Comparison of ENCODE assay signal across 8 mouse cellular contexts in genomic region chr13:95325907-95326550, GRCm38 (mm10). TPM values are rescaled to one million over a fixed set of nuclear protein-coding genes. Genes with fewer than 3 reads are reported as not detected.
DNase-seq lines count a peak whose midpoint lies in the region; ATAC-seq and TF ChIP-seq lines count a peak whose summit lies in the region.

No protein-coding gene starts in this region.

- no peak for TF ChIP-seq EP300 in heart, adult 2 months (IDR thresholded peaks at IDR 0.05; ENCODE audit: insufficient read depth, low read depth, low read length)

- intact Hi-C loops in heart, adult 2 months (cut with DNase I), result no loop called here

- no peaks in the 10 kb centered on the region for H3K9me3 ChIP-seq in forebrain, embryonic 14.5 days (replicated peaks; ENCODE audit: control insufficient read depth, low read length)
- H3K9me3 ChIP-seq in liver, embryonic 15.5 days (replicated peaks), result no peaks in the 10 kb centered on the region

- peaks cover 4% of the 10 kb centered on the region for H3K4me1 ChIP-seq in heart, adult 2 months (ENCODE audit: control insufficient read depth, insufficient read depth, low read length)
- peaks cover 14% of the 10 kb centered on the region for H3K4me1 ChIP-seq in forebrain, embryonic 14.5 days (ENCODE audit: control insufficient read depth, insufficient read depth, low read length)
- peaks cover 11% of the 10 kb centered on the region; the same call in 1 of the 2 replicates for H3K4me1 ChIP-seq in liver, embryonic 15.5 days (replicated peaks)

- peak overlapping the region; percentile 91; the same call in 1 of the 2 replicates for H3K27ac ChIP-seq in heart, adult 2 months
- H3K27ac ChIP-seq in forebrain, embryonic 14.5 days (ENCODE audit: low read depth, low read length), result peak overlapping the region; percentile 96
- H3K27ac ChIP-seq in liver, embryonic 15.5 days (replicated peaks), result peak overlapping the region; percentile 85; the same call in 1 of the 2 replicates

- peak overlapping the region; percentile 77 for H3K4me2 ChIP-seq in forebrain, embryonic 14.5 days (ENCODE audit: low read length)
- peak overlapping the region; percentile 75 for H3K4me2 ChIP-seq in liver, embryonic 15.5 days

- H3K79me2 ChIP-seq in heart, adult 2 months (replicated peaks; ENCODE audit: control insufficient read depth, insufficient read depth, low read length), result peaks cover 3% of the 10 kb centered on the region
- peaks cover 67% of the 10 kb centered on the region for H3K79me2 ChIP-seq in C2C12 (ENCODE audit: control insufficient read depth, insufficient read depth)

- TF ChIP-seq CTCF in heart, adult 2 months (IDR thresholded peaks at IDR 0.05), result no peak
- no peak for TF ChIP-seq CTCF in C2C12 (IDR thresholded peaks at IDR 0.05; ENCODE audit: control insufficient read depth, insufficient read depth, insufficient read length)

- H3K4me3 ChIP-seq in heart, adult 2 months, result peak overlapping the region; percentile 89
- H3K4me3 ChIP-seq in C2C12 (ENCODE audit: insufficient read depth, poor library complexity, severe bottlenecking), result peak overlapping the region; percentile 84
- H3K4me3 ChIP-seq in forebrain, embryonic 14.5 days (ENCODE audit: low read depth, low read length), result peak overlapping the region; percentile 77
- H3K4me3 ChIP-seq in liver, embryonic 15.5 days (replicated peaks), result peak overlapping the region; percentile 63

- no peak for DNase-seq in heart, adult 2 months
- no peak for DNase-seq in heart, adult 8-10 months (ENCODE audit: low spot score)
- no peak for DNase-seq in forebrain, embryonic 14.5 days (ENCODE audit: low spot score)
- DNase-seq in spleen, postnatal 4 days (ENCODE audit: low spot score in 2 of 2), result no peak
- no peak for DNase-seq in frontal cortex, postnatal 10 days (ENCODE audit: low spot score in 2 of 2)

- H3K27me3 ChIP-seq in heart, adult 2 months (ENCODE audit: control insufficient read depth, insufficient read depth, low read length), result no peaks in the 10 kb centered on the region
- H3K27me3 ChIP-seq in C2C12 (ENCODE audit: control insufficient read depth, insufficient read depth, insufficient read length), result no peaks in the 10 kb centered on the region
- H3K27me3 ChIP-seq in forebrain, embryonic 14.5 days (replicated peaks; ENCODE audit: control insufficient read depth, insufficient read depth, low read length), result no peaks in the 10 kb centered on the region
- H3K27me3 ChIP-seq in liver, embryonic 15.5 days, result peaks cover 34% of the 10 kb centered on the region

- no peaks in the 10 kb centered on the region for H3K36me3 ChIP-seq in heart, adult 2 months (ENCODE audit: control insufficient read depth, insufficient read depth, low read length)
- peaks cover 6% of the 10 kb centered on the region for H3K36me3 ChIP-seq in C2C12 (ENCODE audit: control insufficient read depth, insufficient read depth)
- 0 out of 2 replicates have a peak, but pooled peaks cover 3% of the 10 kb centered on the region for H3K36me3 ChIP-seq in forebrain, embryonic 14.5 days (ENCODE audit: control insufficient read depth, insufficient read depth, low read length)
- no peaks in the 10 kb centered on the region for H3K36me3 ChIP-seq in liver, embryonic 15.5 days (replicated peaks)

- WGBS in heart, adult 2 months, result 17% methylated on average over 5 of the region's 5 CpGs
- 8% methylated on average over 5 of the region's 5 CpGs for WGBS in forebrain, embryonic 14.5 days
- 9% methylated on average over 5 of the region's 5 CpGs for WGBS in liver, embryonic 15.5 days (ENCODE audit: insufficient replicate concordance)

- peak overlapping the region; percentile 99 for H3ac ChIP-seq in C2C12 (ENCODE audit: control insufficient read depth, insufficient read length, low read depth)

- TF ChIP-seq POLR2A in heart, adult 2 months (IDR thresholded peaks at IDR 0.05; ENCODE audit: insufficient read depth, low read depth, low read length), result no peak

- H3K9ac ChIP-seq in heart, adult 2 months (ENCODE audit: low read depth, low read length), result peak overlapping the region; percentile 85; the same call in 1 of the 2 replicates
- peak overlapping the region; percentile 97 for H3K9ac ChIP-seq in forebrain, embryonic 14.5 days (ENCODE audit: low read length)
- H3K9ac ChIP-seq in liver, embryonic 15.5 days, result no peak overlapping the region

- ATAC-seq in forebrain, embryonic 14.5 days, result no peak
- ATAC-seq in liver, embryonic 15.5 days (ENCODE audit: insufficient read depth), result no peak
- ATAC-seq in activated CD4-positive, CD25-positive, alpha-beta regulatory T cell, adult 4 months, result no peak

- H3K79me3 ChIP-seq in C2C12 (ENCODE audit: low read depth), result peaks cover 49% of the 10 kb centered on the region

TF ChIP-seq in C2C12, 6 proteins besides CTCF, POLR2A, EP300 and RAD21:
- TF ChIP-seq CEBPB (IDR thresholded peaks at IDR 0.05; ENCODE audit: low read depth), result no peak
- TF ChIP-seq MYOG (IDR thresholded peaks at IDR 0.05; ENCODE audit: control insufficient read depth, extremely low read depth, insufficient read length), result no peak
- TF ChIP-seq MAX (IDR thresholded peaks at IDR 0.05), result no peak

RNA-seq across cellular contexts. Expression of gene Zbed3, which starts 2.6 kb away (rescaled TPM):
- 10 to 100 TPM; 14.6 to 15.4 TPM for total RNA-seq in heart, adult 2 months (2021)
- polyA plus RNA-seq in heart, adult 2 months (2012; rRNA removed), result 21.0 and 26.6 TPM in 2 replicates
- 10 to 100 TPM; 11.7 to 16.0 (median 14.4) TPM for total RNA-seq in heart, adult 8-10 months (2022)
- polyA plus RNA-seq in C2C12 (2012; fragmentation: generic; extraction: Trizol), result 22.6 TPM
- polyA plus RNA-seq in forebrain, embryonic 14.5 days (2014; fragmentation: Nextera tagmentation; extraction: Ambion mirVana), result 35.5 and 38.9 TPM in 2 replicates
- 5.2 and 5.7 TPM in 2 replicates for polyA plus RNA-seq in liver, embryonic 15.5 days (2015; fragmentation: Nextera tagmentation; extraction: Ambion mirVana)
- polyA plus RNA-seq in activated CD4-positive, CD25-positive, alpha-beta regulatory T cell, adult 4 months (2017; shearing (Covaris generic)), result 1 to 10 TPM; 1.5 to 1.9 TPM

RNA-seq across cellular contexts. Expression of gene Aggf1, which starts 49.1 kb away (rescaled TPM):
- total RNA-seq in heart, adult 2 months (2021), result 10 to 100 TPM; 21.8 to 24.1 TPM
- 9.3 and 13.9 TPM in 2 replicates for polyA plus RNA-seq in heart, adult 2 months (2012; rRNA removed)
- total RNA-seq in heart, adult 8-10 months (2022), result 10 to 100 TPM; 21.2 to 26.1 (median 23.6) TPM
- polyA plus RNA-seq in C2C12 (2012; fragmentation: generic; extraction: Trizol), result 14.7 TPM
- 38.0 and 40.3 TPM in 2 replicates for polyA plus RNA-seq in forebrain, embryonic 14.5 days (2014; fragmentation: Nextera tagmentation; extraction: Ambion mirVana)
- 15.8 and 17.8 TPM in 2 replicates for polyA plus RNA-seq in liver, embryonic 15.5 days (2015; fragmentation: Nextera tagmentation; extraction: Ambion mirVana)
- 10 to 100 TPM; 11.3 to 12.4 TPM for polyA plus RNA-seq in activated CD4-positive, CD25-positive, alpha-beta regulatory T cell, adult 4 months (2017; shearing (Covaris generic))
